Mouse (Mus musculus) small intestine, adult 2 months (tissue): ENCODE measurements at regions not wholly inside any gene's neighbourhood (a gene's known extent, or its start where the extent isn't known, plus 50 kb on each side); places are given as distances from the start of the nearest gene placed in this dataset.

Source experiments
- CTCF ChIP-seq: fragments of 200-500 bp; IDR thresholded peaks from 2 replicates; pipeline ENCODE4 v1.5.1; 2012; ENCODE audit warnings: low read depth, mild to moderate bottlenecking, control low read depth, inconsistent platforms, low read length, moderate library complexity, mixed read lengths; ENCODE audit not compliant: insufficient replicate concordance, insufficient read length; ENCODE audit errors: extremely low read depth
- POLR2A ChIP-seq: fragments of 200-500 bp; IDR thresholded peaks from 2 replicates; pipeline ENCODE4 v1.6.1; 2012; ENCODE audit warnings: low read depth, mild to moderate bottlenecking, control low read depth, inconsistent platforms, low read length, moderate library complexity

GRCm38 (mm10) chr5:91869791-91870190 is 93.1 kb downstream of the Rchy1 start:
- no peak for TF ChIP-seq POLR2A
- TF ChIP-seq CTCF = no peak
